ENCODE assay signal across 8 mouse cellular contexts in genomic region chr7:100879595-100879994, GRCm38 (mm10). TPM values are rescaled to one million over a fixed set of nuclear protein-coding genes. Genes with fewer than 3 reads are reported as not detected.
DNase-seq lines count a peak whose midpoint lies in the region; ATAC-seq and TF ChIP-seq lines count a peak whose summit lies in the region.

No protein-coding gene starts in this region.

- H3K9me3 ChIP-seq in G1E (replicated peaks): no peaks in the 10 kb centered on the region
- H3K9me3 ChIP-seq in heart, embryonic 16.5 days (replicated peaks; ENCODE audit: control insufficient read depth, low read length): no peaks in the 10 kb centered on the region

- no peaks in the 10 kb centered on the region for H3K36me3 ChIP-seq in G1E (replicated peaks)
- H3K36me3 ChIP-seq in heart, embryonic 16.5 days (ENCODE audit: control insufficient read depth, insufficient read depth): peaks cover 64% of the 10 kb centered on the region

- WGBS in heart, embryonic 16.5 days: 24% methylated on average over 20 of the region's 20 CpGs

- no peak for ATAC-seq in CD4-positive, CD25-positive, alpha-beta regulatory T cell, adult 4 months
- ATAC-seq in G1E (ENCODE audit: extremely low read depth, insufficient number of reproducible peaks, low FRiP score, poor library complexity, severe bottlenecking): no peak
- no peak; the same call in 1 of the 2 replicates for ATAC-seq in heart, embryonic 16.5 days (replicated peaks; ENCODE audit: extremely low read depth, insufficient read depth, low FRiP score)

- no peak for TF ChIP-seq POLR2A in cortical plate, adult 2 months (IDR thresholded peaks at IDR 0.05; ENCODE audit: extremely low read depth, insufficient read depth, low read length)

- peaks cover 61% of the 10 kb centered on the region for H3K27me3 ChIP-seq in G1E (ENCODE audit: insufficient read depth, low read length)
- H3K27me3 ChIP-seq in heart, embryonic 16.5 days (ENCODE audit: control insufficient read depth, insufficient read depth, low read length): no peaks in the 10 kb centered on the region

- peak overlapping the region; percentile 44; the same call in 1 of the 2 replicates for H3K4me3 ChIP-seq in G1E (ENCODE audit: low read depth, low read length)
- no peak overlapping the region for H3K4me3 ChIP-seq in cortical plate, adult 2 months (ENCODE audit: insufficient read depth, low read length)
- H3K4me3 ChIP-seq in heart, embryonic 16.5 days (ENCODE audit: low read length): 0 out of 2 replicates have a peak overlapping the region, but pooled peaks have one; percentile 4

- peak; percentile 81 for DNase-seq in CD4-positive, CD25-positive, alpha-beta regulatory T cell, adult 2 months (ENCODE audit: low read depth, low spot score)
- DNase-seq in G1E (ENCODE audit: low spot score): peak; percentile 45
- DNase-seq in kidney, postnatal 36 days: peak; percentile 67 to 88
- DNase-seq in mesoderm, embryonic 11.5 days (ENCODE audit: low read depth, low spot score): peak; percentile 86
- peak; percentile 59 to 67 for DNase-seq in spleen, postnatal 36 days (ENCODE audit: low spot score in 2 of 2)

- H3K9ac ChIP-seq in heart, embryonic 16.5 days (ENCODE audit: low read length): no peak overlapping the region

- TF ChIP-seq CTCF in G1E (IDR thresholded peaks at IDR 0.05; ENCODE audit: low read depth, low read length): peak; percentile 42; the same call in 1 of the 2 replicates
- peak; percentile 18; the same call in 1 of the 2 replicates for TF ChIP-seq CTCF in cortical plate, adult 2 months (IDR thresholded peaks at IDR 0.05; ENCODE audit: extremely low read depth, insufficient read depth, low read length)

- no peak overlapping the region for H3K27ac ChIP-seq in cortical plate, adult 2 months (ENCODE audit: insufficient read depth, low read length)
- no peak overlapping the region for H3K27ac ChIP-seq in heart, embryonic 16.5 days (ENCODE audit: low read length)

- peaks cover 16% of the 10 kb centered on the region for H3K4me1 ChIP-seq in G1E (ENCODE audit: insufficient read depth, low read depth, low read length)
- H3K4me1 ChIP-seq in cortical plate, adult 2 months (ENCODE audit: control insufficient read depth, insufficient read depth, low read length): no peaks in the 10 kb centered on the region
- H3K4me1 ChIP-seq in heart, embryonic 16.5 days (ENCODE audit: control insufficient read depth, insufficient read depth, low read length): peaks cover 10% of the 10 kb centered on the region; the same call in 1 of the 2 replicates

- H3K4me2 ChIP-seq in heart, embryonic 16.5 days (ENCODE audit: low read depth, low read length): no peak overlapping the region

RNA-seq across cellular contexts. Expression of gene Relt, which starts 16.3 kb away (rescaled TPM):
- polyA plus RNA-seq in CD4-positive, CD25-positive, alpha-beta regulatory T cell, adult 4 months (2017; shearing (Covaris generic)): 10 to 100 TPM; 16.4 to 24.4 TPM
- 15.4 and 21.5 TPM in 2 replicates for total RNA-seq in G1E (2014; fragmentation: Nextera tagmentation)
- total RNA-seq in G1E (2017): 25.5 and 39.1 TPM in 2 replicates
- 75.6 and 75.9 TPM in 2 replicates for polyA plus RNA-seq in G1E (2012)
- polyA plus RNA-seq in cortical plate, adult 2 months (2012; rRNA removed): 17.9 and 19.1 TPM in 2 replicates
- 4.7 and 5.0 TPM in 2 replicates for polyA plus RNA-seq in heart, embryonic 16.5 days (2015; fragmentation: Nextera tagmentation; extraction: Ambion mirVana)

RNA-seq across cellular contexts. Expression of gene Arhgef17, which starts 52.3 kb away (rescaled TPM):
- not detected for polyA plus RNA-seq in CD4-positive, CD25-positive, alpha-beta regulatory T cell, adult 4 months (2017; shearing (Covaris generic))
- not detected in 2 replicates for total RNA-seq in G1E (2014; fragmentation: Nextera tagmentation)
- total RNA-seq in G1E (2017): under 0.01 and 0.05 TPM in 2 replicates
- polyA plus RNA-seq in G1E (2012): 0.02 TPM in 1 of 2 replicates, not detected in the other
- 89.2 and 91.3 TPM in 2 replicates for polyA plus RNA-seq in cortical plate, adult 2 months (2012; rRNA removed)
- 5.1 and 6.5 TPM in 2 replicates for polyA plus RNA-seq in heart, embryonic 16.5 days (2015; fragmentation: Nextera tagmentation; extraction: Ambion mirVana)

Comparison
In these comparisons a context has a peak if more than half of its experiments do, and no peak if none do; other contexts are left out.
1. RNA of gene Arhgef17, which starts 52.3 kb away (polyA plus RNA-seq): 89.2 to 91.3 TPM in cortical plate, adult 2 months; 5.1 to 6.5 TPM in heart, embryonic 16.5 days, 0.02 TPM in G1E and not detected in CD4-positive, CD25-positive, alpha-beta regulatory T cell, adult 4 months; every median in the first group is over 10 times any median in the second.
2. Peak in every context shown above with its lines, with median percentiles within 50 percentile points of each other: DNase-seq.